Mouse (Mus musculus) forebrain, embryonic 14.5 days (tissue): ENCODE data around the gene Copz1. TPM values are rescaled to one million over a fixed set of nuclear protein-coding genes. Genes with fewer than 3 reads are reported as not detected.

Experiments
- ATAC-seq: fragments of 200-750 bp; cut with Nextera tagmentation; 2 replicates; pipeline ENCODE4 v1.8.0; 2017; ENCODE audit warnings: mild to moderate bottlenecking, moderate library complexity
- DNase-seq: peaks from one replicate; pipeline ENCODE4 v3.0.0-alpha.2; 2015; ENCODE audit warnings: low spot score
- H3K27ac ChIP-seq: fragments of 300-500 bp; sonication (generic); 2 replicates; pipeline ENCODE4 v1.5.1; 2014; ENCODE audit warnings: low read depth, mild to moderate bottlenecking, control low read depth, low read length, moderate library complexity
- H3K27me3 ChIP-seq: fragments of 300-500 bp; sonication (generic); replicated peaks from 2 replicates; pipeline ENCODE4 v1.6.1; 2014; ENCODE audit warnings: low read length, control low read depth, mixed read lengths; ENCODE audit not compliant: control insufficient read depth, insufficient read depth
- H3K36me3 ChIP-seq: fragments of 300-500 bp; sonication (generic); 2 replicates; pipeline ENCODE4 v1.6.1; 2014; ENCODE audit warnings: low read length, control low read depth; ENCODE audit not compliant: control insufficient read depth, insufficient read depth
- H3K4me1 ChIP-seq: fragments of 300-500 bp; sonication (generic); 2 replicates; pipeline ENCODE4 v1.6.1; 2014; ENCODE audit warnings: antibody characterized with exemption, low read length, control low read depth; ENCODE audit not compliant: control insufficient read depth, insufficient read depth
- H3K4me2 ChIP-seq: fragments of 300-500 bp; sonication (generic); 2 replicates; pipeline ENCODE4 v1.6.1; 2014; ENCODE audit warnings: mild to moderate bottlenecking, control low read depth, low read length
- H3K4me3 ChIP-seq: fragments of 300-500 bp; sonication (generic); 2 replicates; pipeline ENCODE4 v1.5.1; 2014; ENCODE audit warnings: low read depth, low read length, control low read depth
- H3K9ac ChIP-seq: fragments of 300-500 bp; sonication (generic); 2 replicates; pipeline ENCODE4 v1.6.1; 2014; ENCODE audit warnings: mild to moderate bottlenecking, low read length, control low read depth, moderate library complexity
- H3K9me3 ChIP-seq: fragments of 300-500 bp; sonication (generic); replicated peaks from 2 replicates; pipeline ENCODE4 v1.6.1; 2016; ENCODE audit warnings: low read length, control low read depth, mixed read lengths; ENCODE audit not compliant: control insufficient read depth
- WGBS: fragments of 180-500 bp; shearing (Covaris S2); extraction: QIAGEN DNeasy Blood & Tissue Kit; methylation state at CpG from one replicate; pipeline ENCODE4 v1.1.7; 2014; 5-methylcytosine and 5-hydroxymethylcytosine counted together
- polyA plus RNA-seq: library from polyadenylated mRNA; unstranded; fragments of >200 nt; fragmentation: Nextera tagmentation; extraction: Ambion mirVana; gene quantifications from 2 replicates; pipeline ENCODE4 v1.2.1, GENCODE M21; 2014

Copz1 gene
- polyA plus RNA-seq, 1 experiment from 2014 or later: 271 TPM

DNA sequence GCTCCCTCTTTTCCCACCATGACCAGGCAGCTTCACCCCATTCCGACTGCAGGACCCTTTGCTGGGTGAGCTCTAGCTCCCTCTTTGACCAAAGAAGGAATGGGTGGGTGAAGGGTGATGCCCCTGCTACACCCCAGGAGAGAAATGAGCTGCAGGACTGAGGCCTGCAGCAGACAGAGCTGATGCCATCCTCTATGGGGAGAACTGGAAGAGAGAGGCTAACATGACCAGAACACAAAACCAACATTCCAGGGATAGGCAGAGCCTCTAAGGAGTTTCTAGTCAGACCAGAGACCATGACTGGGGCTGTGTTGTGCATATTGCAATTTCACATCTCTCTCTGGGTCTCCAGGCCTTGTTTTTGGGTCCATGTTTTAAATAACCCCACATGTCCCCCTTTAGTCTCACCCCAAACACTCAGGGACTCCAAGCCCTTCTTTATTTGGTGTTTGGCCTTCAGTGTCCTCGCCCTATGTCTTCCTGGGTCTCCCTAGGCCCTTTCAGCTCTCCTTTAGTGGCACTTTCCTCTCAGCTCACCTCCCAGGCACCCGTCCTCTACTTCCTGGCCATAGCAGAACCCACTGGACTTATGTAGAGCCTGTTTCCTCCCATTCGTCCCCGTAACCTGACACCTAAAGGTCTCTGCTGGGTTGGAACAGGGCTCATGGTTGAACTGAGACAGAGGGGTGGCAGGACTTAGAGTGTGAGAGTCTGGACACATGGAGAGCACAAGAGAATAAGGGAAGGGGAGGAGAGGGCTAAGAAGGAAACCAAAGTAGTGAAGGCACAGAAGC lies 29.2 kb downstream of the Copz1 start:
- ATAC-seq (no peak), DNase-seq (no peak)
- Histone ChIP-seq H3K4me3 (no peak overlapping the region), H3K4me1 (peaks cover 82% of the 10 kb centered on the region), H3K9ac (peak overlapping the region; percentile 17; the same call in 1 of the 2 replicates), H3K27me3 (no peaks in the 10 kb centered on the region), H3K9me3 (no peaks in the 10 kb centered on the region), H3K27ac (peak overlapping the region; percentile 99), H3K36me3 (peaks cover 10% of the 10 kb centered on the region), H3K4me2 (no peak overlapping the region)
- WGBS: 31% methylated on average over 5 of the region's 5 CpGs

DNA sequence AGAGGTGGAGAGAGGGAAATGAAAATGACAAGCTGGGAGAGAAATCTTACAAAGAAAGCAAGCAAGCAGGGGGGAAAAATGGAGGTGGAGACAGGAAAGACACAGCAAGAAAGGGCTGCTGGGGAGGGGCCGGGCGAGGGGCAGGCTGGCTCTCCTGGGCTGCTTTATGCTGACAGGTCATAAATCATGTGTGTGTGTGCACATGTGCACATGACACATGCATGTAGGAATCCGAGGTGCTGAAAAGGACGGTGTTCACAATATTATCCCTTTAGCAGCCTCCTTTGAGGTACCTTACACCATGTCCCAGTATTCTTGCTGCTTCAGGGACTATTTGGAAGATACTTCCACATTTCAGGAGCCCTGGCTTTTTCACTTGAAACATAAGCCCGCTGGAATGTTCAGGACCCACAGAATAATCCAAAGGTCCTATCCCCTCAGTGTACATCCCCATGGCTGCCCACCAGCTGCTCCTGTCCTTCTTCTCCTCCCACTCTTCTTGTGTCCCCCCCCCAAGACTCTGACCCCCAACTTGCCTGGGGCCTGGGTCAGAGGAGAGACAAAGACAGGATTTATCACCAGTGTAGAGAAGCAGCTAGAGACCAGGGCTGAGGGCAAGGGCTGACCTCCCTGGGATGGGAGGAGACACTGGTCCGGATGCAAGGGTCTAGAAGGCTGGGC lies 30.0 kb downstream of the Copz1 start:
- peaks cover 7% of the 10 kb centered on the region for H3K36me3 ChIP-seq
- H3K9ac ChIP-seq: no peak overlapping the region
- H3K27ac ChIP-seq: peak overlapping the region; percentile 99
- H3K4me1 ChIP-seq: peaks cover 75% of the 10 kb centered on the region
- no peak overlapping the region for H3K4me3 ChIP-seq
- 44% methylated on average over 6 of the region's 6 CpGs for WGBS
- no peaks in the 10 kb centered on the region for H3K9me3 ChIP-seq
- no peak for ATAC-seq
- H3K4me2 ChIP-seq: no peak overlapping the region
- H3K27me3 ChIP-seq: no peaks in the 10 kb centered on the region
- no peak for DNase-seq

GRCm38 (mm10) chr15:103303916-103304615 lies 31.6 kb downstream of the Copz1 start:
- Histone ChIP-seq H3K4me3 (peak overlapping the region; percentile 39; the same call in 1 of the 2 replicates), H3K4me2 (peak overlapping the region; percentile 87), H3K36me3 (no peaks in the 10 kb centered on the region), H3K9ac (peak overlapping the region; percentile 82), H3K4me1 (peaks cover 59% of the 10 kb centered on the region), H3K27ac (peak overlapping the region; percentile 99), H3K27me3 (no peaks in the 10 kb centered on the region), H3K9me3 (no peaks in the 10 kb centered on the region)
- no peak for DNase-seq
- ATAC-seq: no peak
- WGBS: 8% methylated on average over 8 of the region's 8 CpGs

GRCm38 (mm10) chr15:103304616-103304969 lies 32.1 kb downstream of the Copz1 start:
- ATAC-seq (peak; percentile 4; the same call in 1 of the 2 replicates), DNase-seq (peak; percentile 47)
- Histone ChIP-seq H3K27ac (peak overlapping the region; percentile 99), H3K9me3 (no peaks in the 10 kb centered on the region), H3K4me1 (peaks cover 53% of the 10 kb centered on the region), H3K9ac (peak overlapping the region; percentile 82), H3K36me3 (no peaks in the 10 kb centered on the region), H3K4me3 (peak overlapping the region; percentile 39), H3K27me3 (no peaks in the 10 kb centered on the region), H3K4me2 (peak overlapping the region; percentile 87)
- WGBS: under 1% methylated on average over 9 of the region's 9 CpGs

DNA sequence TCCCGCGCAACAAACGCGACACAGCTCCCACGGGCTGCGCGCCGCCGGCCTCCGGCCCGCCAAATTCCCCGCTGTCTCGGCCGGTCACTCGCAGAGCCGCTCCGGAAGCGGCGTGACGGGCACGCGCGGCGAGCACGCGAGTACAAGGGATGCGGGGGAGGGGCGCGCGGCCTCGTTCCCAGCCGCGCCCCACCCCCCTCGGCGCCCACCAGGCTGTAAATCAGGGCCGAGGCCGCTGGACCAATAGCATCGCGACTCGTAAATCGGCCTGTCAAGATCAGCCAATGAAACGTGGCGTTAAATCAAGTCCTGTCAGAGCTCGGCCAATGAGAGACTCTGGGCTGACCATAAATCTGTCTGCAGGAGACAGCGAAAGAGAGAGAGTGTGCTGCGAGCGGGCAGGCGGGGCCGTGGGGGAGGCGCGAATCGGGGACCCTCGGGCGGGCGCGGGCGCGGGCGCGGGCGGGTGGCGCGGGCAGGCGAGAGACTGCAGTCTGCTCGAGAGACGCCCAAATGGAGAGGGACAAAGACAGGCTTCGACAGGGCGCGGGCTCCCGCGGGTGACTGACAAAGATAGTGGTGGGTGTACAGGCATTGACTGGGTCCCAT lies 32.7 kb downstream of the Copz1 start:
- Histone ChIP-seq H3K36me3 (no peaks in the 10 kb centered on the region), H3K9me3 (no peaks in the 10 kb centered on the region), H3K9ac (peak overlapping the region; percentile 82), H3K27me3 (no peaks in the 10 kb centered on the region), H3K27ac (peak overlapping the region; percentile 99), H3K4me3 (peak overlapping the region; percentile 39), H3K4me2 (peak overlapping the region; percentile 87), H3K4me1 (peaks cover 48% of the 10 kb centered on the region)
- WGBS: under 1% methylated on average over 69 of the region's 71 CpGs
- DNase-seq: peak; percentile 100
- peak; percentile 96 for ATAC-seq

- Histone ChIP-seq H3K4me2 (peak overlapping the region; percentile 64), H3K4me3 (peak overlapping the region; percentile 33), H3K4me1 (peaks cover 39% of the 10 kb centered on the region), H3K27ac (peak overlapping the region; percentile 99), H3K27me3 (no peaks in the 10 kb centered on the region), H3K9ac (peak overlapping the region; percentile 77), H3K9me3 (no peaks in the 10 kb centered on the region), H3K36me3 (no peaks in the 10 kb centered on the region)
- 39% methylated on average over 8 of the region's 8 CpGs for WGBS
- ATAC-seq (no peak), DNase-seq (peak; percentile 45)
These were observed 33.5 kb downstream of the Copz1 start for GRCm38 (mm10) chr15:103305792-103306645.

DNA sequence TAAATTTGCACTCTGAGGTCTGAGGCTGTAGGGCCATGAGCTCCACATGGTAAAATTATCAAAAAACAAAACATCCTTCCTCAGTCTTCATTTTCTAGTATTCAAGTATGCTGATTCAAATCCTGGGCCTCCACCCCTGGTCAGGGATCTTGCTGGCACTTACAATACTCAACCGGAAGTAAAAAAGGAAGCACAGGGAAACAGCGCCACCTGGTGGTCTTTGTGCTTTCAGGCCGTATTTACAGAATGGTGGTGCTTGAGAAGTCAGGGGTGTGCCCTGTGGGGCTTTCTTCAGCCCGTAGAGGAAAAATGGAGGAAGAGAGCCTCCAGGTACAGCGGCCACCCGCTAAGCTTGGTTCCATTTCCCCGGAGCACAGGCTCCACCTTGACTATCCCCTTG lies 34.6 kb downstream of the Copz1 start:
- ATAC-seq (no peak), DNase-seq (peak; percentile 96)
- H3K36me3 ChIP-seq: no peaks in the 10 kb centered on the region
- H3K27ac ChIP-seq: peak overlapping the region; percentile 35; the same call in 1 of the 2 replicates
- no peaks in the 10 kb centered on the region for H3K9me3 ChIP-seq
- peaks cover 29% of the 10 kb centered on the region for H3K4me1 ChIP-seq
- no peaks in the 10 kb centered on the region for H3K27me3 ChIP-seq
- peak overlapping the region; percentile 20; the same call in 1 of the 2 replicates for H3K4me2 ChIP-seq
- H3K9ac ChIP-seq: peak overlapping the region; percentile 32; the same call in 1 of the 2 replicates
- no peak overlapping the region for H3K4me3 ChIP-seq
- 1% methylated on average over 7 of the region's 7 CpGs for WGBS
